Mouse (Mus musculus) myocyte (in vitro differentiated cells): ENCODE results near the gene Lrrc20.

Experiments used
- CEBPB ChIP-seq: IDR thresholded peaks from 2 replicates; pipeline ENCODE4 v1.6.1; 2011; ENCODE audit warnings: mild to moderate bottlenecking, moderate library complexity; ENCODE audit not compliant: poor library complexity, insufficient read depth, severe bottlenecking
- E2F4 ChIP-seq: IDR thresholded peaks from one replicate; pipeline ENCODE4 v1.6.1; 2011; ENCODE audit warnings: mild to moderate bottlenecking, control low read depth, moderate library complexity; ENCODE audit not compliant: insufficient read depth
- MAX ChIP-seq: IDR thresholded peaks from one replicate; pipeline ENCODE4 v1.6.1; 2011; ENCODE audit warnings: low read depth, mild to moderate bottlenecking, control low read depth
- MYOG ChIP-seq, 3 experiments: IDR thresholded peaks; one replicate each; pipeline ENCODE4 v1.6.1; 2011; ENCODE audit warnings: control low read depth in 2 of 3, low read depth in 2 of 3, mild to moderate bottlenecking in 2 of 3; ENCODE audit not compliant: insufficient read length in 2 of 3, control insufficient read depth in 1 of 3, insufficient read depth in 1 of 3
- POLR2A ChIP-seq: IDR thresholded peaks from one replicate; pipeline ENCODE4 v1.6.1; 2011; ENCODE audit warnings: low read depth, mild to moderate bottlenecking, control low read depth, moderate library complexity; ENCODE audit not compliant: insufficient read length
- POLR2AphosphoS2 ChIP-seq: IDR thresholded peaks from one replicate; pipeline ENCODE4 v1.6.1; 2011; ENCODE audit warnings: low read depth, control low read depth; ENCODE audit not compliant: insufficient read length
- REST ChIP-seq: IDR thresholded peaks from one replicate; pipeline ENCODE4 v1.6.1; 2011; ENCODE audit warnings: mild to moderate bottlenecking, control low read depth, moderate library complexity; ENCODE audit not compliant: insufficient read depth, insufficient read length
- TCF12 ChIP-seq: IDR thresholded peaks from one replicate; pipeline ENCODE4 v1.6.1; 2011; ENCODE audit warnings: mild to moderate bottlenecking, control low read depth; ENCODE audit not compliant: poor library complexity, insufficient read depth, severe bottlenecking
- USF1 ChIP-seq: IDR thresholded peaks from one replicate; pipeline ENCODE4 v1.6.1; 2011; ENCODE audit warnings: low read depth, mild to moderate bottlenecking, control low read depth, moderate library complexity

DNA sequence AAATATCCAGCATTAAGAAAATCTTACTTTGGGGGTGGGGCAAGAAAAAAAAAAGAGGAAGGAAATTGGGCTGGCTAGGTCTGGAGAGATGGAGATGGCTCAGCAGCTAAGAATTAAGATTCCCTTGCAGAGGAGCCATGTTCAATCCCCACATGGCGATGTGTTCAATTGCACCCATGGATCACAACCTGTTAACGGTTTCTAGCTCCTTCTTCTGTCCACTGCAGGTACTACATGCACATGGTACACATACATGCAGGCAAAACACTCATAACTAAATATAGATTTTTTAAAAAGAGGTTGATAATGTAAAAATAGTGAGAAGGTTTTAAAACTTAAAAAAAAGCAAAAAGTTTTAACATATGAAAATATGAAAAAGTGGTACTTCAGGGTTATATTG lies 142.9 kb downstream of the Lrrc20 start:
- TF ChIP-seq MAX: no peak
- no peak for TF ChIP-seq POLR2A
- no peak for TF ChIP-seq USF1
- TF ChIP-seq POLR2AphosphoS2: no peak
- TF ChIP-seq MYOG (IDR thresholded peaks at IDR 0.05; ENCODE audit: control insufficient read depth in 1 of 3, insufficient read depth in 1 of 3, insufficient read length in 2 of 3, low read depth in 2 of 3): no peak
- TF ChIP-seq E2F4: no peak
- TF ChIP-seq CEBPB: no peak
- TF ChIP-seq REST: no peak
- TF ChIP-seq TCF12: no peak
